Mouse (Mus musculus) ES-CJ7 (cell line): ENCODE measurements at regions not wholly inside any gene's neighbourhood (a gene's known extent, or its start where the extent isn't known, plus 50 kb on each side); places are given as distances from the start of the nearest gene placed in this dataset.

Source experiments
- DNase-seq: peaks from one replicate; pipeline ENCODE4 v3.0.0; 2011; ENCODE audit warnings: low read depth, low spot score

- peak; percentile 28 for DNase-seq
Measured at GRCm38 (mm10) chrX:6261469-6261868, 59.1 kb downstream of the Bmp15 start.

DNA sequence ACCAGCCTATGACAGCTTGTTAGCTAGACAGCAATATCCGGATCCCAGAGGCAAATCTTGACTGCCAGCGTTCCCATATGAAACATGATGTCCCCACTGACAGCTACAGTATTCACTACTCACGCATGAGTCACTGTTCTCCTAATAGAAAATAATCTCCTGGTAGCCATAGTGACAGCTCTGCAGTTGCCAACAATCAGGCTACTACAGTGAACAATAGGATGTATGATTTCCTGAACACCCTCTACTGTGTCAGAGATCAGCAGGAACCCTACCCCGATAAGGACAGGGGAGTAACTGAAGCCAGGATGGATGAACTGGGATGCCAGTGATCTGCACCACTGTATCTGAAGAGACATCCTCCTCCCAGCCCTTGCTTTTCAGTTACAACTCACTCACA, 62.0 kb downstream of the Bmp15 start:
- no peak for DNase-seq

- no peak for DNase-seq
Measured at GRCm38 (mm10) chrX:6254058-6254457, 66.5 kb downstream of the Bmp15 start.

- no peak for DNase-seq
Measured at GRCm38 (mm10) chrX:6252873-6253272, 67.6 kb downstream of the Bmp15 start.
